Mouse (Mus musculus) CD4-positive naive resting alpha-beta T cell, adult 76 days (primary cell): Measurements from ENCODE around the gene Gm5141. TPM values are rescaled to one million over a fixed set of nuclear protein-coding genes. Genes with fewer than 3 reads are reported as not detected.

Experiments
- total RNA-seq: library from RNA; stranded (reverse); gene quantifications from one replicate; pipeline ENCODE4 v1.2.4, GENCODE M21; 2023

Gene Gm5141
- total RNA-seq = 2.1 TPM

DNA sequence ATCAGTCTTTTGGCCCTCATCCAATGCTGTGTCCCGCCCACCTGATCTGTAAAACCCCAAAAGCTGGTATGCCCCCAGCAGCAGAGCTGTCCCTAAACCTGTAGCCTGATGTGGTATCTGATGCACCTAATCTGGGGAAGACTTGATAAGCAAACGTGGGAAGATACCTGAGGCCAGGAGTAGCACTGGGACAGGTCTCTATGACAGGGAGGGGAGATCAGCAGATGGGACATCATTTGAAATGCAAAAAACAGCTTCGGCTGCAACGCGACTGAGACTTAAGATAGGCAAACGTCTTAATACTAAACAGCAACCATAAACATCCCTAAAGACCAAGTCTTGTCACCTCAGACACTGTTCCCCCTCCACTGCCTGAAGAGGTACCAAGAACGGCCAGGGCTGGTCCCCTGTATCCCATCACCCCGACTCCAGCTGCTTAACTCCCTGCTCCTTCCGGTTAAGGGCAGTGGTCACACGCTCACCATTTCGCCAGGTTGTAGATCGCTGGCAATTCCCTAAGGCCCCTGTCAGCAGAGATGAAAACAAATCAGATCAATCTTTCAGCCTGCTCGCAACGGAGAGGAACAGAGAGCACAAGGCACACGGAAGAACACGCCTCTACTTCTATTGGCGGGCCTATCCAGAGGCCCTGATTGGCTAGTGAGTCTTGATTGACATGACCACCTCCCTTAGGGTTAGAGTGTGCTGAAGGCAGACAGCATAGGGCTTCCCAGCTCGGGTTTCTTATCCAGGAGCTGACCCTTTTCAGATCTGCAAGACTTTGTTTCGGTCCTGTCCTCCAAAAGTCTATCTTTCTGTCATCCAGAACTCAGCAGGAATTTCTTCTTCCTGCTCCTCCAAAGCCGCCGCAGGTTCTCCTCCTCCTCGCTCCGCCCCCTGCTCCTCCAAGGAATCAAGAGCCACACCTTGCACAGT is at the start of gene Gm5141:
Gene Gm5141, minus strand, starts transcription at position 610 of the 936 bp plus-strand sequence.

DNA sequence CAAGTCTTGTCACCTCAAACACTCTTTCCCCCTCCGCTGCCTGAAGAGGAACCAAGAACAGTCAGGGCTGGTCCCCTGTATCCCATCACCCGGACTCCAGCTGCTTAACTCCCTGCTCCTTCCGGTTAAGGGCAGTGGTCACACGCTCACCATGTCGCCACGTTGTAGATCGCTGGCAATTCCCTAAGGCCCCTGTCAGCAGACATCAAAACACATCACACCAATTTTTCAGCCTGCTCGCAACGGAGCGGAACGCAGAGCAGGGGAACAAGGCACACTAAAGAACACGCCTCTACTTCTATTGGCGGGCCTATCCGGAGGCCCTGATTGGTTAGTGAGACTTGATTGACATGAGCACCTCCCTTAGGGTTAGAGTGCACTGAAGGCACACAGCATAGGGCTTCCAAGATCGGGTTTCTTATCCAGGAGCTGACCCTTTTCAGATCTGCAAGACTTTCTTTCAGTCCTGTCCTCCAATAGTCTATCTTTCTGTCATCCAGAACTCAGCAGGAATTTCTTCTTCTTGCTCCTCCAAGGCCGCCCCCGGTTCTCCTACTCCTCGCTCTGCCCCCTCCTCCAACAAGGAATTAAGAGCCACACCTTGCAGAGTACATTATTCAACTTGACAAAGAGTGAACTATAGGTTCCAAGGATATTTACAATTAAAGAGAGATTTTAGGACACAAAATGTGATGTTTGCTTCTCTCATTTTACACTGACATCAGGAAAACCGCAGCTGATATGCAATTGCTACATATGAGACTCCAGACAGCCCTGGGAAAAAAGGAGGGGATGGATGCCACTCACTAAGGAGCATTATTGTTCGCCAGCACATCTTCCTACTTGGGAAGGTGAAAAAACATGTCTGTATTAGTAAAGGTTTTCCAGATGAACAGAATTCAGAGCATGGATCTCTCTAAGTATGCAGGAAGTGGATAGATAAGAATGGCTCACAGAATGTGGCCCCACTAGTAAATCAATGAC is 24.9 kb downstream of the Gm5141 start, which contains the start of gene Platr25:
Gene Platr25, minus strand, starts transcription at position 278 of the 984 bp plus-strand sequence.

Other genes starting within 250 kb of the Gm5141 start
- gene Zfp935, start 227.3 kb downstream of the Gm5141 start, total RNA-seq = not detected
- gene Zfp934, start 214.6 kb downstream of the Gm5141 start, total RNA-seq = 17.5 TPM
- gene 6720489N17Rik, start 161.6 kb downstream of the Gm5141 start, total RNA-seq = 1.3 TPM
- 6.3 TPM for gene Platr25, start 25.1 kb downstream of the Gm5141 start, total RNA-seq
- not detected for gene Fbp2, start 72.6 kb upstream of the Gm5141 start, total RNA-seq
- gene Fbp1, start 102.5 kb upstream of the Gm5141 start, total RNA-seq = not detected
- gene 2010111I01Rik, start 179.1 kb upstream of the Gm5141 start, total RNA-seq = 118 TPM